Mouse (Mus musculus): ENCODE data around the gene Notch4. TPM values are rescaled to one million over a fixed set of nuclear protein-coding genes. Genes with fewer than 3 reads are reported as not detected.

The Notch4 gene
- polyA plus RNA-seq, 1 experiment from 2014 or later, result 1.7 TPM

DNA sequence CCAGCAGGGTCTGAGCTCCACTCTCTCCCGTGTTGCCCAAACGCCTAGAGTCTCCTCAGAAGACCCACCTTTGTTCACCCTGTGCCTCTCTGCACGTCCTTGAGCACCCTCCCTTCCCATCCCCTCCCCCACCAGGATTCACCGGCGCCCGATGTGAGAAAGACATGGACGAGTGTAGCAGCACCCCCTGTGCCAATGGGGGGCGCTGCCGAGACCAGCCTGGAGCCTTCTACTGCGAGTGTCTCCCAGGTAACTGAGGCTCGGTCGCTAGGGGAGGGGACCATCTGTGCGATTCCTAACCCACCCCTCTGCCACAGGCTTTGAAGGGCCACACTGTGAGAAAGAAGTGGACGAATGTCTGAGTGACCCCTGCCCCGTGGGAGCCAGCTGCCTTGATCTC, 8.3 kb downstream of the Notch4 start:
- Histone ChIP-seq H3K4me3 (no peak overlapping the region), H3K9ac (no peak overlapping the region), H3K36me3 (no peaks in the 10 kb centered on the region), H3K27ac (no peak overlapping the region), H3K4me2 (no peak overlapping the region), H3K9me3 (replicated peaks) (no peaks in the 10 kb centered on the region), H3K4me1 (no peaks in the 10 kb centered on the region), H3K27me3 (replicated peaks) (peaks cover 21% of the 10 kb centered on the region; the same call in 1 of the 2 replicates)
- no peak for ATAC-seq
- WGBS (ENCODE audit: insufficient replicate concordance), result 29% methylated on average over 15 of the region's 15 CpGs

DNA sequence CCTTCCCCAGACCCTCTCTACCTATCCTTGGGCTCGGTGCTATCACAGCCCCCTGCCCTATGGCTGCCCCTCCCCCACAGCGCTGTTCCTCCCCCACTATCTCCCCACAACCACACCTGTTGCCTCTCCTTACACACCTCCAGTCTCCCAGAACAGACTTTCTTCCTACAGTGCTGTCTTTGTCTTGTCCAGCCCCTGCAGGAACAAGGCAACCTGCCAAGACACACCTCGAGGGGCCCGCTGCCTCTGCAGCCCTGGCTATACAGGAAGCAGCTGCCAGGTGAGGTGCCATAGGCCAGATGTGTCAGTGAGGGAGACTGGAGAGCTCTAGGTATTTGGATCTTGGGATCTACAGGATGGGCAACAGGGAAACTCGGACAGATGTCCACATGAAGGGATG, 12.5 kb downstream of the Notch4 start:
- 0 out of 2 replicates have a peak, but pooled peaks cover 12% of the 10 kb centered on the region for H3K27me3 ChIP-seq (replicated peaks)
- 59% methylated on average over 5 of the region's 5 CpGs for WGBS (ENCODE audit: insufficient replicate concordance)
- H3K9me3 ChIP-seq (replicated peaks), result no peaks in the 10 kb centered on the region

DNA sequence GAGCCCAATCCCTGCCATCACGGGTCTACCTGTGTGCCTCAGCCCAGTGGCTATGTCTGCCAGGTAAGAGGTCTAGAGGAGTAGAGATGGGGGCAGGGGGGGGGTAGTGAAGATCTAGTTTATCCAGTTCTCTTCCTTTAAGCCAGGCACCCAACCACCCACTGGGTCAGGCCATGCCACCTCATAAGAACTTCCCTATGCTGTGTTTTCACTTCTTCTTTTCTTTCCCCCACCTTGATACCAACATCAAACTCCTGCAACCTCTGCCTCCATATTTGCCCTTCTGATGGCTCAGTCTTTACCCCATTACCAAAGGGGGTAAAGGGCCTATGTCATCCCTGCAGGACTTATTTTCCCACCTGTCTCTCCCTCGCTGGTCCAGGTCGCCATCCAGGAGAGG, 14.0 kb downstream of the Notch4 start:
- Histone ChIP-seq H3K27me3 (replicated peaks) (0 out of 2 replicates have a peak, but pooled peaks cover 12% of the 10 kb centered on the region), H3K36me3 (no peaks in the 10 kb centered on the region), H3K4me2 (no peak overlapping the region), H3K4me1 (no peaks in the 10 kb centered on the region), H3K27ac (no peak overlapping the region), H3K9ac (no peak overlapping the region), H3K9me3 (replicated peaks) (no peaks in the 10 kb centered on the region), H3K4me3 (no peak overlapping the region)
- WGBS (ENCODE audit: insufficient replicate concordance), result 73% methylated on average over 3 of the region's 3 CpGs
- no peak for ATAC-seq

More for the DNA sequence above, 12.5 kb downstream of the Notch4 start:
- no peak overlapping the region for H3K4me2 ChIP-seq
- H3K9ac ChIP-seq, result no peak overlapping the region
- no peak overlapping the region for H3K27ac ChIP-seq
- no peak overlapping the region for H3K4me3 ChIP-seq
- no peak for ATAC-seq
- H3K4me1 ChIP-seq, result no peaks in the 10 kb centered on the region
- H3K36me3 ChIP-seq, result no peaks in the 10 kb centered on the region

DNA sequence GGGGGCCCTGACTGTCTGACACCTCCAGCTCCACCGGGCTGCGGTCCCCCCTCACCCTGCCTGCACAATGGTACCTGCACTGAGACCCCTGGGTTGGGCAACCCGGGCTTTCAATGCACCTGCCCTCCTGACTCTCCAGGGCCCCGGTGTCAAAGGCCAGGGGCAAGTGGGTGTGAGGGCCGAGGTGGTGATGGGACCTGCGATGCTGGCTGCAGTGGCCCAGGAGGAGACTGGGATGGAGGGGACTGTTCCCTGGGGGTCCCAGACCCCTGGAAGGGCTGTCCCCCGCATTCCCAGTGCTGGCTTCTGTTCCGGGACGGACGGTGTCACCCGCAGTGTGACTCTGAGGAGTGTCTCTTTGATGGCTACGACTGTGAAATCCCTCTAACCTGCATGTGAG, 18.5 kb downstream of the Notch4 start:
- no peak overlapping the region for H3K4me3 ChIP-seq
- ATAC-seq, result no peak
- WGBS (ENCODE audit: insufficient replicate concordance), result 75% methylated on average over 12 of the region's 12 CpGs

DNA sequence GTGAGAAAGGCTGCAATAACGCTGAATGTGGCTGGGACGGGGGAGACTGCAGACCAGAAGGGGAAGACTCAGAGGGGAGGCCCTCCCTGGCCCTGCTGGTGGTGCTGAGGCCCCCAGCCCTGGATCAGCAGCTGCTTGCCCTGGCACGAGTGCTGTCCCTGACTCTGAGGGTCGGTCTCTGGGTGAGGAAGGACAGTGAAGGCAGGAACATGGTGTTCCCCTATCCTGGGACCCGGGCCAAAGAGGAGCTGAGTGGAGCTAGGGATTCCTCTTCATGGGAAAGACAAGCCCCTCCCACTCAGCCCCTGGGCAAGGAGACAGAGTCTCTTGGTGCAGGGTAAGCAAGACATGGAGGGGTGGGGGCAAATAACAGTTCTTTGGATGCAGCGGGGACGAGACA, 19.3 kb downstream of the Notch4 start:
- Histone ChIP-seq H3K36me3 (no peaks in the 10 kb centered on the region), H3K9ac (no peak overlapping the region), H3K4me2 (no peak overlapping the region), H3K27me3 (replicated peaks) (peaks cover 18% of the 10 kb centered on the region), H3K9me3 (replicated peaks) (no peaks in the 10 kb centered on the region), H3K27ac (no peak overlapping the region), H3K4me3 (no peak overlapping the region), H3K4me1 (peaks cover 20% of the 10 kb centered on the region)
- ATAC-seq, result no peak
- 48% methylated on average over 7 of the region's 7 CpGs for WGBS (ENCODE audit: insufficient replicate concordance)

More for the DNA sequence above, 18.5 kb downstream of the Notch4 start:
- peaks cover 18% of the 10 kb centered on the region for H3K27me3 ChIP-seq (replicated peaks)
- H3K4me1 ChIP-seq, result peaks cover 14% of the 10 kb centered on the region
- H3K9ac ChIP-seq, result no peak overlapping the region
- no peaks in the 10 kb centered on the region for H3K9me3 ChIP-seq (replicated peaks)
- no peaks in the 10 kb centered on the region for H3K36me3 ChIP-seq
- no peak overlapping the region for H3K4me2 ChIP-seq
- H3K27ac ChIP-seq, result no peak overlapping the region

DNA sequence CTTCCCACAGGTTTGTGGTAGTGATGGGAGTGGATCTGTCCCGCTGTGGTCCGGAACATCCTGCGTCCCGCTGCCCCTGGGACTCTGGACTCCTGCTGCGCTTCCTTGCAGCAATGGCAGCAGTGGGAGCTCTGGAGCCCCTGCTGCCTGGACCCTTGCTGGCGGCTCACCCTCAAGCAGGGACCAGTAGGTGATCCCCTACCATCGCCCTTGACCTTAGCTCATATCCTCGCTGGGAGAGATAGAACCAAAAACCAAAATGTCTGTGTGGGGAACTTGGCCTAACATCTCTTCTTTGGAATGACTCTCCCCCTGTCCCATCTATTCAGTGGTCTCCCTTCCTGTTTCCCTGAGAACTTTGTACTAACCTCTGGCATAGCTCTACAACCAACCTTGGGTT, 19.8 kb downstream of the Notch4 start:
- no peak overlapping the region for H3K9ac ChIP-seq
- peaks cover 18% of the 10 kb centered on the region for H3K27me3 ChIP-seq (replicated peaks)
- no peak overlapping the region for H3K4me2 ChIP-seq
- ATAC-seq, result no peak
- no peak overlapping the region for H3K27ac ChIP-seq
- H3K9me3 ChIP-seq (replicated peaks), result no peaks in the 10 kb centered on the region
- H3K36me3 ChIP-seq, result no peaks in the 10 kb centered on the region
- peaks cover 24% of the 10 kb centered on the region for H3K4me1 ChIP-seq
- WGBS (ENCODE audit: insufficient replicate concordance), result 68% methylated on average over 8 of the region's 8 CpGs
- no peak overlapping the region for H3K4me3 ChIP-seq

DNA sequence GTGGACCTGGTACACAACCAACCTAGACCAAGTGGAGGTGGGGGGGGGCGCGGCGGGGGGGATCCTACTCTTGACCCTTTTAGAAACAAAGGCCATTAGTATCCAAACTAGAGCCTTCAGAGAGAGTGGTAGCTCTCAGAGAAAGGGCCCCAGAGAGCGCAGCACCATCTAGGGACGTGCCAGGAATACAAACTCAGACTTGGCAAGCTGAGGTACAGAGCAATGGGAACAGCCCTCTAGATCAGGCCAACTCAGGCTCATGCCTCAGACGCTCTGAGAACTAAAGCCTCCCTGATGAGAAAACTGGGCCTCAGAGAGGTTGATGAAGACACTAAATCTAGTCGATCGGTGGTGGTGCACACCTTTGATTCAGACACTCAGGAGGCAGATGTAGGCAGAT, 21.1 kb downstream of the Notch4 start:
- ATAC-seq, result no peak

DNA sequence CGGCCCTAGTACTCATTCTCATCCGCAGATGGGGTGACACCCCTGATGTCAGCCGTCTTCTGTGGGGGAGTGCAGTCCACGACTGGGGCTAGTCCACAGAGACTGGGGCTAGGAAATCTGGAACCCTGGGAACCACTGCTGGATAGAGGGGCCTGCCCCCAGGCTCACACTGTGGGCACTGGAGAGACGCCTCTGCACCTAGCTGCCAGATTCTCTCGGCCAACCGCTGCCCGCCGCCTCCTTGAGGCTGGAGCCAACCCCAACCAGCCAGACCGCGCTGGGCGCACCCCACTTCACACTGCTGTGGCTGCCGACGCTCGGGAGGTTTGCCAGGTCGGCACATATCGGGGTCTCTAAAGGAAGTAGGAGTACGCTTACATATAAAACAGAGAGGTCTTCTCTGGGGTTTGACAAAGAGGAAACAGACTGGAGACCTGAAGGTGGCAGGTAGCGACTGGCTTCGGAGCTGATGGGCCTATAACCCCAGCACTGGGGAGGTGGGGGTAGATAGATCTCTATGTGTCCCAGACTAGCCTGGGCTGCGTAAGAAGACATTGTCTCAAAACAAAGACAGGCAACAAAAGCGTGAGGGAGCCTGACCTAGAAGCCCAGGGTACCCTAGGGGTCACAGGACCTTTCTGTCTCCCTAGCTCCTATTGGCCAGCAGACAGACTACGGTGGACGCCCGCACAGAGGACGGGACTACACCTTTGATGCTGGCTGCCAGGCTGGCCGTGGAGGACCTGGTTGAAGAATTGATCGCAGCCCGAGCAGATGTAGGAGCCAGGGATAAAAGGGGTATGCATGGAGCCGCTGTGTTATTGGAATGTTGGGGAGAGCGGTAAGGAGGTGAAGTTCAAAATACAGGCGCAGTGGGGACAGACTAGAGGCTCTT, 22.1 kb downstream of the Notch4 start:
- ATAC-seq, result no peak
- H3K4me1 ChIP-seq, result peaks cover 47% of the 10 kb centered on the region
- peak overlapping the region; percentile 83 for H3K4me3 ChIP-seq
- H3K27me3 ChIP-seq (replicated peaks), result peaks cover 13% of the 10 kb centered on the region
- H3K9ac ChIP-seq, result peak overlapping the region; percentile 88; the same call in 1 of the 2 replicates
- H3K9me3 ChIP-seq (replicated peaks), result no peaks in the 10 kb centered on the region
- no peaks in the 10 kb centered on the region for H3K36me3 ChIP-seq
- H3K4me2 ChIP-seq, result peak overlapping the region; percentile 99
- WGBS (ENCODE audit: insufficient replicate concordance), result 42% methylated on average over 32 of the region's 32 CpGs
- H3K27ac ChIP-seq, result no peak overlapping the region

More for the DNA sequence above, 21.1 kb downstream of the Notch4 start:
- peaks cover 37% of the 10 kb centered on the region for H3K4me1 ChIP-seq
- H3K36me3 ChIP-seq, result no peaks in the 10 kb centered on the region
- H3K27ac ChIP-seq, result no peak overlapping the region
- no peak overlapping the region for H3K9ac ChIP-seq
- no peak overlapping the region for H3K4me2 ChIP-seq
- H3K4me3 ChIP-seq, result no peak overlapping the region
- 85% methylated on average over 8 of the region's 8 CpGs for WGBS (ENCODE audit: insufficient replicate concordance)
- no peaks in the 10 kb centered on the region for H3K9me3 ChIP-seq (replicated peaks)
- H3K27me3 ChIP-seq (replicated peaks), result peaks cover 18% of the 10 kb centered on the region

DNA sequence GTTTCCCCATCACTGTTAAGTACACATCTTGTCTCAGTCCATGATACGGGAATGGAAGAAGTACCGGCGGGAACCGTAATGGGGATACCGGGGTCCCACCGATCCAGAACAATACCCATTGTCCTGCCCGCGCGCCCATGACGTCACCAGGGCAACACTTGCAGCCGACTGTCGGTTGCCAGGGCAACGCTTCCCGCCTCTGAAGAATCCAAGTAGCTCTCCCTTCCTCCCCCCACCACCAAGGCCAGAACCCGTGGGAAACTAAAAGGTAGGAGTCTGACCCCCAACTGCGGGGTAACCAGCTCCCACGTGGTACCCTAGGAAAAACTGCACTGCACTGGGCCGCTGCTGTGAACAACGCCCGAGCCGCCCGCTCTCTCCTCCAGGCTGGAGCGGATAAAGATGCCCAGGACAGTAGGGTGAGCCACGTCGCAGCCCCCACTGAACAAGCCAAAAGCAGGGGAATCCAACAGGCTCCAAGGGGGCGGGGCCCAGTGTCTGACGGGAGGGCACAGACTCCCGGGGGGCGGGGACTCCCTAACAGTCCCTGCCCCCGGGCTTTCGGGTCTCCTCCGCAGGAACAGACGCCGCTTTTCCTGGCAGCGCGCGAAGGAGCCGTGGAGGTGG, 22.8 kb downstream of the Notch4 start:
- Histone ChIP-seq H3K4me2 (peak overlapping the region; percentile 99), H3K36me3 (no peaks in the 10 kb centered on the region), H3K27ac (peak overlapping the region; percentile 82), H3K4me3 (peak overlapping the region; percentile 83), H3K4me1 (peaks cover 54% of the 10 kb centered on the region), H3K27me3 (replicated peaks) (peaks cover 13% of the 10 kb centered on the region), H3K9ac (peak overlapping the region; percentile 88), H3K9me3 (replicated peaks) (no peaks in the 10 kb centered on the region)
- peak; percentile 82 for ATAC-seq
- WGBS (ENCODE audit: insufficient replicate concordance), result under 1% methylated on average over 38 of the region's 38 CpGs

DNA sequence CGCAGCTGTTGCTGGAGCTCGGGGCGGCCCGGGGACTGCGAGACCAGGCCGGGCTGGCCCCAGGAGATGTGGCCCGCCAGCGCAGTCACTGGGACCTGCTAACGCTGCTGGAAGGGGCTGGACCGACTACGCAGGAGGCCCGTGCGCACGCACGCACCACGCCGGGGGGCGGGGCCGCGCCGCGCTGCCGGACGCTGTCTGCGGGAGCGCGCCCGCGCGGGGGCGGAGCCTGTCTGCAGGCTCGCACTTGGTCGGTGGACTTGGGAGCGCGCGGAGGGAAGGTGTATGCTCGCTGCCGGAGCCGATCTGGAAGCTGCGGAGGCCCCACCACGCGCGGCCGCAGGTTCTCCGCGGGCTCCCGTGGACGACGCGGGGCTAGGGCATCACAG, 23.3 kb downstream of the Notch4 start:
- Histone ChIP-seq H3K27ac (peak overlapping the region; percentile 82), H3K4me3 (peak overlapping the region; percentile 83), H3K4me1 (peaks cover 56% of the 10 kb centered on the region), H3K9ac (peak overlapping the region; percentile 88), H3K27me3 (replicated peaks) (peaks cover 13% of the 10 kb centered on the region), H3K9me3 (replicated peaks) (no peaks in the 10 kb centered on the region), H3K4me2 (peak overlapping the region; percentile 99), H3K36me3 (no peaks in the 10 kb centered on the region)
- peak; percentile 86 for ATAC-seq
- under 1% methylated on average over 48 of the region's 50 CpGs for WGBS (ENCODE audit: insufficient replicate concordance)

DNA sequence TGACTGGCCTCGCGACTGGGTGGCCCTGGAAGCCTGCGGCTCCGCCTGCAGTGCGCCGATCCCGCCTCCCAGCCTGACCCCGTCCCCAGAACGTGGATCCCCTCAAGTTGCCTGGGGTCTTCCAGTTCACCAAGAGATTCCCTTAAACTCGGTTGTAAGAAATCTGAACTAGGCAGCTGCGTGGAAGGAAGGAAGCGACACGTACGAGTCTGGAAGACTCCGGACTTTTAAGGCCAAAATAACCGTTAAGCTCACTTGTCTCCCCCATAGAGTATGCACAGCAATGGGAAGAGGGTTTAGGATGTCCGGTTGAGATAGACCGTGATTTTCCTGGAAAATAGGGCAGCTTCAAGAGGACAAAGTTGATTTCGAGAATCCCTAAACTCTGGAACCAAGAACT, 23.7 kb downstream of the Notch4 start:
- 1% methylated on average over 19 of the region's 19 CpGs for WGBS (ENCODE audit: insufficient replicate concordance)
- Histone ChIP-seq H3K9me3 (replicated peaks) (no peaks in the 10 kb centered on the region), H3K9ac (peak overlapping the region; percentile 88), H3K36me3 (no peaks in the 10 kb centered on the region), H3K27me3 (replicated peaks) (peaks cover 13% of the 10 kb centered on the region), H3K4me3 (peak overlapping the region; percentile 83), H3K27ac (peak overlapping the region; percentile 82), H3K4me1 (peaks cover 60% of the 10 kb centered on the region), H3K4me2 (peak overlapping the region; percentile 99)
- no peak for ATAC-seq

DNA sequence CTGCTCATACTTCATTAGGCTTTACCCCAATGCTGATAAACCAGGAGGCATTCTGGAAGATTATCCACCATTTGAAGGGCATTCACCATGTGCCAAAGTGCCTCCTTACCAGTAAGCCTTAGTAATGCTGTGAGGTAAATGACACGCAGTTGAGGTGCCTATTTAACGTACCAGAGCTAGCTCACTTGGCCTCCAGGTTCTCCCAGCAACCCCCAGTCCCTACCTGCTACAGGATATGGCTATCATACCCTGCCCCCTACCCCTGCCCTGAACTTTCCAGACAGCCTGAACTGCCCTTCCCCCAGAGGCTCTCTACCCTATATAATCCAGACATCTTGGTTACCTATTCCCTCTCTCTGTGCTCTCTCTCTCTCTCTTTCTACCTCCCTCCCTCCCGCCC, 24.7 kb downstream of the Notch4 start:
- Histone ChIP-seq H3K4me2 (peak overlapping the region; percentile 99), H3K27me3 (replicated peaks) (peaks cover 8% of the 10 kb centered on the region), H3K9me3 (replicated peaks) (no peaks in the 10 kb centered on the region), H3K4me1 (peaks cover 70% of the 10 kb centered on the region), H3K4me3 (0 out of 2 replicates have a peak overlapping the region, but pooled peaks have one; percentile 83), H3K9ac (peak overlapping the region; percentile 97), H3K27ac (peak overlapping the region; percentile 89), H3K36me3 (peaks cover 3% of the 10 kb centered on the region; the same call in 1 of the 2 replicates)
- WGBS (ENCODE audit: insufficient replicate concordance), result 40% methylated on average over 3 of the region's 3 CpGs
- ATAC-seq, result no peak
